25 mouse cellular contexts compared by ENCODE assay signal in the genomic region with DNA sequence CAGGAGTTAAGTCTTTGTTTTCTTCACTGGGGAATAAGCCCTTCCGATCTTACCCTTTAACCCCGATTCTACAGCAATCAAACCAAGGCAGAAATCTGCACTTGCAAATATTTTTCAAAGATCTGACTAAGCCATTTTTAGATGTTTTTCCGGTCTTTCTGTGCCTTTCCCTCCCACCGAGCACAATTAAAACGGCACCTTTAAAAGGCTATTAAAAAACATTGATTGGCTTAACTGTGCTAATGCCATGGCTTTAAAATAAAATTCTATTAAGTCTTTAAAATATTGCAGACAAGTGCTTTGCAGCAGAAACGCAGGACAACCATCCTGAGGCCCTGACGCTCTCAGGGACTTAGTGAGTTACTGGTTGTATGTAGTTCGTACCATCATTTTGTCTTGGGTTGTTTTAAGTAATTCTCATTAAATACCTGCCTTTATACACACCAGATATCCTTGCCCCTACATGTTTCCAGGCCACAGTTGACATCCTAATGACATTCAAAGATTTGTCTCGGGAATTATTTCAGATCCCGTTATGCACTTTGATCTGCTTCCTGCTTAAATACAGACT.
DNase-seq lines count a peak whose midpoint lies in the region; ATAC-seq and TF ChIP-seq lines count a peak whose summit lies in the region.
"Had no signal": no experiment of that assay in that cellular context is flagged by ENCODE, and none has a peak within 500 bp of the region (broad histone marks: within the 10 kb centered on the region; RNA-seq: fewer than 3 reads in every experiment).

No protein-coding gene starts in this region.

- no peaks in the 10 kb centered on the region for H3K4me1 ChIP-seq in heart, embryonic 10.5 days
- no peaks in the 10 kb centered on the region for H3K4me1 ChIP-seq in midbrain, embryonic 11.5 days (ENCODE audit: control insufficient read depth, insufficient read depth, low read length)
- H3K4me1 ChIP-seq in midbrain, postnatal 0 days (ENCODE audit: insufficient read depth, low read length) = peaks cover 2% of the 10 kb centered on the region; the same call in 1 of the 2 replicates
- peaks cover 30% of the 10 kb centered on the region for H3K4me1 ChIP-seq in neural tube, embryonic 13.5 days (replicated peaks)
- H3K4me1 ChIP-seq in neural tube, embryonic 15.5 days = peaks cover 7% of the 10 kb centered on the region
- H3K4me1 ChIP-seq: heart, embryonic 15.5 days had no signal

- no peak overlapping the region for H3K4me3 ChIP-seq in heart, embryonic 10.5 days
- no peak overlapping the region for H3K4me3 ChIP-seq in midbrain, embryonic 11.5 days (ENCODE audit: low read depth, low read length)
- H3K4me3 ChIP-seq in midbrain, postnatal 0 days (ENCODE audit: low read depth, low read length) = no peak overlapping the region
- no peak overlapping the region for H3K4me3 ChIP-seq in neural tube, embryonic 13.5 days
- no peak overlapping the region for H3K4me3 ChIP-seq in neural tube, embryonic 15.5 days (replicated peaks)
- H3K4me3 ChIP-seq: forebrain, embryonic 10.5 days; forebrain, embryonic 13.5 days; heart, embryonic 12.5 days; heart, embryonic 15.5 days; hindbrain, embryonic 10.5 days had no signal

- no peak overlapping the region for H3K9ac ChIP-seq in midbrain, embryonic 11.5 days (ENCODE audit: low read length)
- H3K9ac ChIP-seq in midbrain, postnatal 0 days (replicated peaks; ENCODE audit: low read length, poor library complexity, severe bottlenecking) = no peak overlapping the region
- H3K9ac ChIP-seq in neural tube, embryonic 13.5 days = no peak overlapping the region
- no peak overlapping the region for H3K9ac ChIP-seq in neural tube, embryonic 15.5 days (replicated peaks)
- H3K9ac ChIP-seq: forebrain, embryonic 13.5 days; heart, embryonic 12.5 days; heart, embryonic 15.5 days had no signal

- ATAC-seq in midbrain, embryonic 11.5 days (ENCODE audit: low FRiP score) = no peak
- no peak for ATAC-seq in midbrain, postnatal 0 days (ENCODE audit: low FRiP score)
- ATAC-seq in neural tube, embryonic 13.5 days (ENCODE audit: low read depth) = no peak
- no peak for ATAC-seq in neural tube, embryonic 15.5 days (ENCODE audit: low FRiP score)
- ATAC-seq: forebrain, embryonic 13.5 days; forebrain, embryonic 16.5 days; hindbrain, postnatal 0 days; inflammation-experienced regulatory T-cells, adult 6 months; Patski had no signal

- peak; percentile 31 for DNase-seq in heart, adult 11 months
- no peak for DNase-seq in heart, embryonic 10.5 days (ENCODE audit: low spot score)
- DNase-seq in midbrain, embryonic 11.5 days (ENCODE audit: low spot score, missing footprints) = peak; percentile 81
- no peak for DNase-seq in midbrain, postnatal 0 days (ENCODE audit: low spot score)
- DNase-seq in thymus, postnatal 0 days (ENCODE audit: low spot score) = no peak
- DNase-seq: adrenal gland, postnatal 10 days; adrenal gland, postnatal 36 days; cerebellum, adult 11-12 months; cerebellum, adult 8-10 months; cerebellum, postnatal 36 days; gastrocnemius, postnatal 10 days; gastrocnemius, postnatal 36 days; heart, postnatal 10 days; heart, postnatal 36 days had no signal

- H3K9me3 ChIP-seq in heart, embryonic 10.5 days = no peaks in the 10 kb centered on the region
- no peaks in the 10 kb centered on the region for H3K9me3 ChIP-seq in midbrain, embryonic 11.5 days (ENCODE audit: control insufficient read depth, low read length)
- no peaks in the 10 kb centered on the region for H3K9me3 ChIP-seq in midbrain, postnatal 0 days (ENCODE audit: low read length)
- no peaks in the 10 kb centered on the region for H3K9me3 ChIP-seq in neural tube, embryonic 13.5 days
- no peaks in the 10 kb centered on the region for H3K9me3 ChIP-seq in neural tube, embryonic 15.5 days (replicated peaks)
- H3K9me3 ChIP-seq: forebrain, embryonic 10.5 days; forebrain, embryonic 13.5 days; heart, embryonic 12.5 days; heart, embryonic 15.5 days; hindbrain, embryonic 10.5 days had no signal

- H3K4me2 ChIP-seq in midbrain, embryonic 11.5 days = no peak overlapping the region
- H3K4me2 ChIP-seq in midbrain, postnatal 0 days (ENCODE audit: low read depth, low read length, poor library complexity, severe bottlenecking) = no peak overlapping the region
- no peak overlapping the region for H3K4me2 ChIP-seq in neural tube, embryonic 13.5 days
- no peak overlapping the region for H3K4me2 ChIP-seq in neural tube, embryonic 15.5 days
- H3K4me2 ChIP-seq: forebrain, embryonic 13.5 days; heart, embryonic 12.5 days; heart, embryonic 15.5 days had no signal

- 81% methylated on average over 10 of the region's 10 CpGs for WGBS in heart, embryonic 10.5 days
- 52% methylated on average over 10 of the region's 10 CpGs for WGBS in midbrain, embryonic 11.5 days
- WGBS in midbrain, postnatal 0 days = 31% methylated on average over 10 of the region's 10 CpGs
- 57% methylated on average over 10 of the region's 10 CpGs for WGBS in neural tube, embryonic 13.5 days
- 55% methylated on average over 10 of the region's 10 CpGs for WGBS in neural tube, embryonic 15.5 days

- H3K27me3 ChIP-seq in heart, embryonic 10.5 days (ENCODE audit: insufficient read depth, poor library complexity, severe bottlenecking) = no peaks in the 10 kb centered on the region
- no peaks in the 10 kb centered on the region for H3K27me3 ChIP-seq in midbrain, embryonic 11.5 days (ENCODE audit: control insufficient read depth, insufficient read depth, low read length)
- H3K27me3 ChIP-seq in midbrain, postnatal 0 days (ENCODE audit: insufficient read depth, low read length) = no peaks in the 10 kb centered on the region
- H3K27me3 ChIP-seq in neural tube, embryonic 13.5 days = no peaks in the 10 kb centered on the region
- H3K27me3 ChIP-seq in neural tube, embryonic 15.5 days (replicated peaks) = no peaks in the 10 kb centered on the region
- H3K27me3 ChIP-seq: forebrain, embryonic 13.5 days; heart, embryonic 12.5 days; heart, embryonic 15.5 days had no signal

- no peak overlapping the region for H3K27ac ChIP-seq in heart, embryonic 10.5 days
- no peak overlapping the region for H3K27ac ChIP-seq in midbrain, embryonic 11.5 days (ENCODE audit: low read depth, low read length)
- H3K27ac ChIP-seq in midbrain, postnatal 0 days (ENCODE audit: low read depth, low read length) = no peak overlapping the region
- H3K27ac ChIP-seq in neural tube, embryonic 13.5 days (replicated peaks) = peak overlapping the region; percentile 59; the same call in 1 of the 2 replicates
- H3K27ac ChIP-seq in neural tube, embryonic 15.5 days (replicated peaks) = no peak overlapping the region; the same call in 1 of the 2 replicates
- H3K27ac ChIP-seq: forebrain, embryonic 10.5 days; forebrain, embryonic 13.5 days; heart, embryonic 15.5 days; hindbrain, postnatal 0 days had no signal

- H3K36me3 ChIP-seq in heart, embryonic 10.5 days = no peaks in the 10 kb centered on the region
- no peaks in the 10 kb centered on the region for H3K36me3 ChIP-seq in midbrain, embryonic 11.5 days (ENCODE audit: control insufficient read depth, insufficient read depth, low read length)
- no peaks in the 10 kb centered on the region for H3K36me3 ChIP-seq in midbrain, postnatal 0 days (ENCODE audit: insufficient read depth, low read length)
- H3K36me3 ChIP-seq in neural tube, embryonic 13.5 days = no peaks in the 10 kb centered on the region
- no peaks in the 10 kb centered on the region for H3K36me3 ChIP-seq in neural tube, embryonic 15.5 days
- H3K36me3 ChIP-seq: forebrain, embryonic 10.5 days; heart, embryonic 12.5 days; heart, embryonic 15.5 days; hindbrain, embryonic 10.5 days had no signal

- no peak for TF ChIP-seq CTCF in midbrain, postnatal 0 days (IDR thresholded peaks at IDR 0.05)

Comparison
In these comparisons a context has a peak if more than half of its experiments do, and no peak if none do; other contexts are left out.
1. DNase-seq: peak in heart, adult 11 months (single experiment) and midbrain, embryonic 11.5 days (single experiment); none in heart, embryonic 10.5 days (single experiment), midbrain, postnatal 0 days (single experiment) and thymus, postnatal 0 days (single experiment).